Mouse (Mus musculus) testis, adult 2 months (tissue): ENCODE results near the gene Spaca6. TPM values are rescaled to one million over a fixed set of nuclear protein-coding genes. Genes with fewer than 3 reads are reported as not detected.
A peak's percentile ranks its signal among the peaks of the same experiment; 100 is the strongest.

Source experiments
- H3K27ac ChIP-seq: fragments of 200-500 bp; 2 replicates; pipeline ENCODE4 v1.5.1; 2012; ENCODE audit warnings: low read depth, low read length; ENCODE audit not compliant: control insufficient read depth, insufficient read depth
- H3K27me3 ChIP-seq: fragments of 200-500 bp; 2 replicates; pipeline ENCODE4 v1.6.1; 2012; ENCODE audit warnings: mild to moderate bottlenecking, low read length, moderate library complexity; ENCODE audit not compliant: control insufficient read depth, insufficient read depth
- H3K36me3 ChIP-seq: fragments of 200-500 bp; 2 replicates; pipeline ENCODE4 v1.6.1; 2012; ENCODE audit warnings: mild to moderate bottlenecking, low read length; ENCODE audit not compliant: control insufficient read depth, insufficient read depth
- H3K4me1 ChIP-seq: fragments of 200-500 bp; 2 replicates; pipeline ENCODE4 v1.6.1; 2012; ENCODE audit warnings: low read length; ENCODE audit not compliant: control insufficient read depth, insufficient read depth
- H3K4me3 ChIP-seq: fragments of 200-500 bp; 2 replicates; pipeline ENCODE4 v1.5.1; 2012; ENCODE audit warnings: low read depth, mild to moderate bottlenecking, low read length, moderate library complexity, mixed read lengths; ENCODE audit not compliant: control insufficient read depth
- CTCF ChIP-seq: fragments of 200-500 bp; IDR thresholded peaks from 2 replicates; pipeline ENCODE4 v1.5.1; 2012; ENCODE audit warnings: low read depth, mild to moderate bottlenecking, inconsistent platforms, low read length, moderate library complexity; ENCODE audit not compliant: control insufficient read depth, insufficient read depth, insufficient replicate concordance
- POLR2A ChIP-seq: fragments of 200-500 bp; IDR thresholded peaks from 2 replicates; pipeline ENCODE4 v1.6.1; 2012; ENCODE audit warnings: low read depth, mild to moderate bottlenecking, inconsistent platforms, low read length, moderate library complexity; ENCODE audit not compliant: control insufficient read depth
- polyA plus RNA-seq: library from polyadenylated mRNA; depleted of rRNA; stranded (reverse); fragments of >200 nt; gene quantifications from 2 replicates; pipeline ENCODE4 v1.2.3, GENCODE M21; 2012

The Spaca6 gene
- polyA plus RNA-seq, 1 experiment, result 148 TPM

GRCm38 (mm10) chr17:17848988-17849387, 22.0 kb downstream of the Spaca6 start:
- no peak for TF ChIP-seq POLR2A
- no peak for TF ChIP-seq CTCF
- no peak overlapping the region for H3K27ac ChIP-seq

GRCm38 (mm10) chr17:17849906-17850712, 23.2 kb downstream of the Spaca6 start:
- no peak for TF ChIP-seq POLR2A
- TF ChIP-seq CTCF, result no peak
- H3K27ac ChIP-seq, result no peak overlapping the region
- peaks cover 5% of the 10 kb centered on the region for H3K4me1 ChIP-seq
- no peaks in the 10 kb centered on the region for H3K36me3 ChIP-seq
- no peaks in the 10 kb centered on the region for H3K27me3 ChIP-seq
- peak overlapping the region; percentile 28; the same call in 1 of the 2 replicates for H3K4me3 ChIP-seq

More at GRCm38 (mm10) chr17:17848988-17849387, 22.0 kb downstream of the Spaca6 start:
- no peak overlapping the region for H3K4me3 ChIP-seq
- no peaks in the 10 kb centered on the region for H3K27me3 ChIP-seq
- no peaks in the 10 kb centered on the region for H3K36me3 ChIP-seq
- peaks cover 5% of the 10 kb centered on the region for H3K4me1 ChIP-seq

GRCm38 (mm10) chr17:17855064-17855838, 28.3 kb downstream of the Spaca6 start, which contains the start of gene Has1:
Gene Has1 (minus strand): TSS chr17:17855205.
- no peaks in the 10 kb centered on the region for H3K27me3 ChIP-seq
- no peak within 1 kb of the TSS for H3K4me3 ChIP-seq
- no peak for TF ChIP-seq POLR2A
- TF ChIP-seq CTCF, result no peak
- H3K4me1 ChIP-seq, result peaks cover 2% of the 10 kb centered on the region; the same call in 1 of the 2 replicates
- H3K36me3 ChIP-seq, result no peaks in the 10 kb centered on the region
- H3K27ac ChIP-seq, result no peak within 1 kb of the TSS

- TF ChIP-seq POLR2A, result no peak
- no peak for TF ChIP-seq CTCF
Measured at GRCm38 (mm10) chr17:17856612-17857011, 29.7 kb downstream of the Spaca6 start.

GRCm38 (mm10) chr17:17857446-17857845, 30.5 kb downstream of the Spaca6 start:
- H3K27me3 ChIP-seq, result no peaks in the 10 kb centered on the region
- no peak overlapping the region for H3K27ac ChIP-seq
- no peaks in the 10 kb centered on the region for H3K4me1 ChIP-seq
- H3K36me3 ChIP-seq, result no peaks in the 10 kb centered on the region
- H3K4me3 ChIP-seq, result no peak overlapping the region
- TF ChIP-seq POLR2A (no peak), CTCF (no peak)

More at GRCm38 (mm10) chr17:17856612-17857011, 29.7 kb downstream of the Spaca6 start:
- Histone ChIP-seq H3K4me1 (no peaks in the 10 kb centered on the region), H3K4me3 (no peak overlapping the region), H3K27me3 (no peaks in the 10 kb centered on the region), H3K36me3 (no peaks in the 10 kb centered on the region), H3K27ac (no peak overlapping the region)

- Histone ChIP-seq H3K36me3 (no peaks in the 10 kb centered on the region), H3K27ac (no peak overlapping the region), H3K4me1 (no peaks in the 10 kb centered on the region), H3K4me3 (no peak overlapping the region), H3K27me3 (no peaks in the 10 kb centered on the region)
- TF ChIP-seq POLR2A (no peak), CTCF (no peak)
Measured at GRCm38 (mm10) chr17:17860110-17860509, 33.2 kb downstream of the Spaca6 start.

- no peaks in the 10 kb centered on the region for H3K27me3 ChIP-seq
- no peaks in the 10 kb centered on the region for H3K4me1 ChIP-seq
- H3K36me3 ChIP-seq, result no peaks in the 10 kb centered on the region
- TF ChIP-seq CTCF, result no peak
- no peak for TF ChIP-seq POLR2A
- H3K4me3 ChIP-seq, result no peak overlapping the region
- no peak overlapping the region for H3K27ac ChIP-seq
Measured at GRCm38 (mm10) chr17:17862360-17862759, 35.4 kb downstream of the Spaca6 start.
